Mouse (Mus musculus): ENCODE results near the gene Slc7a11.
"Not testable (repeated sequence)": the region's sequence is repeated elsewhere in the genome, so short reads cannot be mapped to it uniquely, and the experiment has no call there.

DNA sequence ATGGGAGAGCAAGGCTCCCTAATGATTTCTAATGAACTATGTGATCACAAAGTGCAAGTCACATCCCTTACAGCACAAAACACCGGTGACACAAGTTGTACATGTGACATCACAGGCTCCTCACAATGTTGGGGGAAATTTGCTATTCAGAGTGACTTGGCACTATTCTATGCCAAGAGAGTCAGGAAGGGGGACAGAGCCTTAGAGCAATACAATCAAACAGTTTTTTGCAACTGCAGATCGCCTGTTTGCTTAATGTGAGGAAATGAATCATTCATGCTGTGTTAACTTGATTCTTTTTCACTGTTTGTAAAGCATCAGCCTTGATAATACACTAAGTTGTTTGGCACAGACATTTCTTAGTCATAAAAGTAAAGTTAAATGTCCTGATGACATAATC lies 5.3 kb downstream of the Slc7a11 start:
- not testable (repeated sequence) for TF ChIP-seq CTCF, EP300 (IDR thresholded peaks at IDR 0.05; ENCODE audit: low read depth)

Measured in liver, embryonic 14.5 days (tissue).